In genomic region chr1:174892471-174892870, GRCm38 (mm10) we compare ENCODE assay signal across 23 mouse cellular contexts. TPM values are rescaled to one million over a fixed set of nuclear protein-coding genes. Genes with fewer than 3 reads are reported as not detected.
"Had no signal": no experiment of that assay in that cellular context is flagged by ENCODE, and none has a peak within 500 bp of the region (broad histone marks: within the 10 kb centered on the region; RNA-seq: fewer than 3 reads in every experiment).

No protein-coding gene starts in this region.

- H3K36me3 ChIP-seq: heart, embryonic 10.5 days; heart, embryonic 12.5 days; hindbrain, embryonic 13.5 days; hindbrain, embryonic 15.5 days; limb, embryonic 10.5 days; limb, embryonic 12.5 days; liver, embryonic 13.5 days; liver, embryonic 15.5 days had no signal

- H3K4me2 ChIP-seq: heart, embryonic 12.5 days; hindbrain, embryonic 13.5 days; hindbrain, embryonic 15.5 days; limb, embryonic 12.5 days; liver, embryonic 11.5 days; liver, embryonic 13.5 days; liver, embryonic 15.5 days had no signal

- H3K27me3 ChIP-seq: heart, embryonic 12.5 days; hindbrain, embryonic 13.5 days; hindbrain, embryonic 15.5 days; limb, embryonic 12.5 days; liver, embryonic 13.5 days; liver, embryonic 15.5 days had no signal

- ATAC-seq: hindbrain, postnatal 0 days; intestine, postnatal 0 days had no signal

- H3K4me1 ChIP-seq: heart, embryonic 10.5 days; heart, embryonic 12.5 days; hindbrain, embryonic 13.5 days; hindbrain, embryonic 15.5 days; limb, embryonic 12.5 days; liver, embryonic 13.5 days; liver, embryonic 15.5 days had no signal

- DNase-seq: heart, adult 18-20 months; heart, postnatal 10 days; kidney, adult 18-20 months; kidney, adult 8-10 months; kidney, postnatal 10 days; kidney, postnatal 25 days; kidney, postnatal 4 days; liver; liver, embryonic 13.5 days had no signal

- H3K27ac ChIP-seq: heart, embryonic 10.5 days; hindbrain, embryonic 13.5 days; hindbrain, embryonic 15.5 days; hindbrain, postnatal 0 days; layer of hippocampus, adult 2 months; left cerebral cortex, adult 2 months; limb, embryonic 10.5 days; limb, embryonic 12.5 days; liver, embryonic 13.5 days; liver, embryonic 15.5 days had no signal

- H3K9ac ChIP-seq: heart, embryonic 12.5 days; hindbrain, embryonic 13.5 days; hindbrain, embryonic 15.5 days; limb, embryonic 12.5 days; liver, embryonic 13.5 days; liver, embryonic 15.5 days had no signal

- H3K9me3 ChIP-seq: heart, embryonic 10.5 days; heart, embryonic 12.5 days; hindbrain, embryonic 13.5 days; hindbrain, embryonic 15.5 days; limb, embryonic 10.5 days; limb, embryonic 12.5 days; liver, embryonic 13.5 days; liver, embryonic 15.5 days had no signal

- H3K4me3 ChIP-seq: heart, embryonic 10.5 days; heart, embryonic 12.5 days; hindbrain, embryonic 13.5 days; hindbrain, embryonic 15.5 days; layer of hippocampus, adult 2 months; left cerebral cortex, adult 2 months; limb, embryonic 10.5 days; limb, embryonic 12.5 days; liver, embryonic 13.5 days; liver, embryonic 15.5 days had no signal

RNA-seq across cellular contexts. Expression of gene Grem2, which starts 29.1 kb away (rescaled TPM):
- total RNA-seq: hematopoietic stem cell, adult 5-6 weeks had no signal
- polyA plus RNA-seq: heart, embryonic 14.5 days had no signal
